Mouse (Mus musculus): Measurements from ENCODE around the gene Coq8a.
A peak's percentile ranks its signal among the peaks of the same experiment; 100 is the strongest.

Gene Coq8a

DNA sequence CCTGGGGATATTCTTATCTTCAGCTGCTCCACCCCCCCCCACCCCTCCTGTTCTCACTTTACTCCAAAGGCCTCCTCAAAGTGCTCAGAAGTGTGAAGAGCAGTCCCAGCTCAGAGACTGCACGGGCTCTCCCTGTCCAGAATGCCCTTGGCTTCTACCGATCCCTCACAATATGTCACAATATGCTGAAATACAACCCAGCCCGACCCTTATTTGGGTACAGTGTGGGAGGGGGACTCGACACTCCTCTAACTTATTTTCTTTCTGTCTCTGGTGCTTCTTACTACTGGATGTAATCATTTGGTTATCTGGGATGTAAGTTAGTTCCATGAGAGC, 281 bp upstream of the Coq8a start:
- no peak for DNase-seq (ENCODE audit: extremely low spot score, low spot score)

DNA sequence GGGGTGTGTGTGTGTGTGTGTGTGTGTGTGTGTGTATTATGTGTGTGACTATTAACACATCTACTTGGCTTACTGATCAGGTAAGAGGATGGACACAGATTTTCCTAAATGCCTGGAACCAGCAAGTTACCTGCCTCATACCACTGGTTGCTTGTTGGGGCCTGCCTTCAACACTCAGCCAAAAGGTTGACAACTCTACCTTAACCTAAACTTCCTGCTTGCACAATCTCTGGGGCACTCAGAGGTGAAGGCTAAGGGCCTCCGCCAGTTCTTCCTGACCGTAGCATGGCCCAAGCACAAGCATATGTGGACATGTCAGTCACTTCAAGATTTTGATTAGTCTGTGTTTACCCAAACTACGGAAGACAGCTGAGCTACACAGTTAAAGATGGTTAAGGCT, 1.4 kb downstream of the Coq8a start:
- no peak for DNase-seq (ENCODE audit: extremely low spot score, low spot score)

DNA sequence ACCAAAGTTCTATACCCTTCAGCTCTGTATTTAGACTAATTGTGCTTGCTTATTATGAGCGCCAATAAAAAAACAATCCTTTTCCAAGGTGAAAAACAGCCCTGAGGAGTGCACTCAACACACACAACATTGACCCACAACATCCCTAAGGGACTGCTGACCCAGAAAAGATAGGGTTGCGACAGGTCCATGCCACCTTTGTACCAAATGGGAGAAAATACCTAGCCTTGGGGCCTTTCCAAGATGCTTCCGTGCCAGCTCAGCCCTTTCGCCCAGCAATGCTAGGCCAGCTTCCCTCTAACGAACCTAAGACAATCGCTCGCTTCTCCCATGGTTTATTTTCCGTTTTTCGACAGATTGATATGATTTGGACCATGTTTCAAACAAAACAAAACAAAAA, 2.9 kb downstream of the Coq8a start:
- DNase-seq (ENCODE audit: extremely low spot score, low spot score): no peak

DNA sequence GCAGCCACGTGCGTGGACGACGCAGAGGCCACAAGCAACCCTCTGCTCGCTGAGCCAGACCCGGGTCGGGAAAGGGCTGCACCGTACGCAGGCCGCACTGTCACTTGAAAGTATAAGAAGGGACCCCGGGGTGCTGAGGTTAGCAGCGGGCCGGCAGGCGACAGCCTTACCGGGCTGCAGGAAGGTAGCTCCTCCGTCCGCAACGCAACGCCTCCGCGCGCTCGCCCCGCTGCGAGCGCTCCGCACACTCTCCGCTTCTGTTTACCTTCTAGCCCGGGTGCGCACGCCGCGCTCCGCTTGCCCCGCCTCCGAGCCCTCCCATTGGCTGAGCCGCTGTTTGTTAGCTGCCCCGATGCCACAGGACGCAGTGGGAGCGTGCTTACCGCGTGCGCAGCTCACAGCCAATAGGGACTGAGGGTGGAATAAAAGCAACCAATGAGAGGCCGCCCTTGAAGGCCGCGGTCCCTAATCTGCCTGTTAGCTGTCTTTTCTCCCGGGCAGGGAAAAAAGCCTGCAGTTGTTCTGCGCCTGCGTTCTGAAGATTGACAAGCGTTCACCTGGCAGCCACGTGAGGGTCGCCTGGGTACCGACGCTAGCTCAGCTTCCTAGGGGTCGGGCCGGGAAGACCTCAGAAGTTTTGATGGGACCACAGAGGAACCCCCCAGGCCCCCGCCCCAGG, 3.6 kb downstream of the Coq8a start:
- DNase-seq (ENCODE audit: extremely low spot score, low spot score): peak; percentile 94

GRCm38 (mm10) chr1:180194781-180195471, 4.5 kb downstream of the Coq8a start:
- DNase-seq (ENCODE audit: extremely low spot score, low spot score): peak; percentile 23

GRCm38 (mm10) chr1:180194048-180194447, 5.4 kb downstream of the Coq8a start:
- no peak for DNase-seq (ENCODE audit: extremely low spot score, low spot score)

- DNase-seq (ENCODE audit: extremely low spot score, low spot score): no peak
Measured at GRCm38 (mm10) chr1:180193391-180193935, 5.9 kb downstream of the Coq8a start.

GRCm38 (mm10) chr1:180192866-180193265, 6.5 kb downstream of the Coq8a start:
- no peak for DNase-seq (ENCODE audit: extremely low spot score, low spot score)

DNA sequence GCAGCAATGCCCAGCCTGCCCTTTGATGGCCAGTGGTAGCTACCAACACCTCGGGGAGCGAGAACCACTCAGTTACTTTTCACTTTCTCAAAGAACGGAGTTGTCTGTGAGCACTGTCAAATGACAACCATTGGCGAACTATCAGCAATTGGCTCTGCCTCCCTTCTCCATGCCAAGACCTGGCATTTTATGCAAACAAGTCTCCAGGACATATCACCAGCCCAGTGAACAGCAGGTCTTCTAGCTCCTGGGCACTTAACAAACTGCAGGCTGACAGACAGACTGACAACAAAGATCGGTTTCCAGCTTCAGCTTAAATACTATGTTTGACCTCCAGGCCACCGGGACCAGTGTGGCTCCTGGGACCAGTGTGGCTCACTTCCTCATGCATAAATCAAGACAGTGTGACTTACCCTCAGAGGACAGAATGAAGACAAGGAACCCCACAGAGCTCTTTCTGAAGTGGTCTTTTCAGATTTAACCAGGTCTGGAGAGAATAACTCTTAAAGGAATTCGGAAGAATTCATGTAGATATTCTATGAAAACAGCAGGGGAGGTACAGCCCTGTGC, 7.7 kb downstream of the Coq8a start:
- no peak for DNase-seq (ENCODE audit: extremely low spot score, low spot score)

DNA sequence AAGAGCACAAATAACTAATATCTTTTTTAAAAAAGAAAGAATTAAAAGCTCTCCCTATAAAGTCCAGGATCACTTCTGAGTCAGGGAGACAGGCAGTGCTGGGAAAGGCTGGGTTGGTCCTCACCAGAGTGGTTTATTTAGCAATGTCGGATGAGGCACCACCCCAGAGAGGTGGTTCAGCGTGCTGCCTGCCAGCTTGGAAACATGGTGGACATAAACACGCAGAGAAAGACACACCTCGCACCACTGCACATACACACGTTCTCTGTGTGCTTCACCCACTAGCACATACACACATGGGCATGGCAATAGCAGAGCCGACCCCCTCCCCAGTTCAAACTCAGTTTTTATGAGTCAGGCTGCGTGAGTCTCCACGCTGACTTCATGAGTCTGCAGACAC, 8.3 kb downstream of the Coq8a start:
- DNase-seq (ENCODE audit: extremely low spot score, low spot score): no peak

DNA sequence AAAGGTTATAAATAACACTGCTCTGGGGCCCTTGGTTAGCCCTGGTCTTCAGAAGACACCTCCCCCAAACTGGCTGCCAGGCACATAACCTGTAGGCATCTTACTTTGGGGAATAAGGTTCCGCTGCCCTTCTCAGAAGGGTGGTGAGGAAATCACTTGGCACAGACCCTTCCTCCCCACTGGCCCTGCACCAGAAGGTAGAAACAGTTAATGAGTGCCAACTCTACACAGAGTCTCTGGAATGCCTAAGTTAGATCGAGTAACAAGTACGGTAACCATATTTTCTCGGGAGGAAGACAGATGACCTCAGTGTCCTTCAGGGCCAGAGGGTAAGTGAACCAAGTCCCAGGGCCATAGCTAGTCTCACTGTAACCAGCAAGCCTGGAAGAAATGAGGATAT, 10.5 kb downstream of the Coq8a start:
- DNase-seq (ENCODE audit: extremely low spot score, low spot score): no peak

DNA sequence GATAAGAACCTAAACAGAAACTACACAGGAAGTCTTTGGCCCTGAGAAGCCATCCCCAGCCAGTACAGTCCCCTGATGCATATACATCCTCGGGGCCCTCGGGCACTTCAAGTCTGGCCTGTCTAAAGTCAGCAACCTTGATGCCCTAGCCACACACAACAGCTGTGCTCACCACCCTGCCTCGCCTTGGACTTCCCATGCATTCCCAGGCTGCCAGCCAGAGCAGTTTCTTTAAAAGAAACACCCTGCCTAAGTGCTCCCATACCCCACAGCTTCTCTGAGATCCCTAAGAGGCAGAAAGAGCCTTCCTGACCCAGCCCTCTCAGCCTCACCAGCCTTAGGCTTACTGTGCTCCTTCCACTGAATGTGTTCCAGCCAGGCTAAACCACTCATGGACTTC, 13.0 kb downstream of the Coq8a start:
- DNase-seq (ENCODE audit: extremely low spot score, low spot score): no peak

DNA sequence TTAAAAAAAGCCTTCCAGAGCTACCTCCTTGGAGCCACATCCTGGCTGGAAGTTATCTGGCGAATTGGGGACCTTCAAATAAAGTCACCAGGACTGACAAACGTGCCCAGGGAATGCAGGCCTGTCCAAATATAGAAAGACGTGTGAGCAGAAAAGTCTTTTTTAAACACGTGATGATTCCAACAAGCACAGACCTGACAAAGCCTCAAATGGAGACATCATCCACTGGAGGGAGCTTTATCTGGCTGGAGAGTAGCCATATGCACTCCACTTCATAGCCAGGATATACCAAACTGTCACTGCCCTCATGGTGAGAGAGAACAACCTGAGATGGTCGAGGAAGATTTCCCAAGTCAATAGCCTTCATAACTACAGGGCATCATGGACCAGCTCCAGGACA, 13.5 kb downstream of the Coq8a start:
- DNase-seq (ENCODE audit: extremely low spot score, low spot score): no peak

- no peak for DNase-seq (ENCODE audit: extremely low spot score, low spot score)
Measured at GRCm38 (mm10) chr1:180184768-180185167, 14.6 kb downstream of the Coq8a start.

DNA sequence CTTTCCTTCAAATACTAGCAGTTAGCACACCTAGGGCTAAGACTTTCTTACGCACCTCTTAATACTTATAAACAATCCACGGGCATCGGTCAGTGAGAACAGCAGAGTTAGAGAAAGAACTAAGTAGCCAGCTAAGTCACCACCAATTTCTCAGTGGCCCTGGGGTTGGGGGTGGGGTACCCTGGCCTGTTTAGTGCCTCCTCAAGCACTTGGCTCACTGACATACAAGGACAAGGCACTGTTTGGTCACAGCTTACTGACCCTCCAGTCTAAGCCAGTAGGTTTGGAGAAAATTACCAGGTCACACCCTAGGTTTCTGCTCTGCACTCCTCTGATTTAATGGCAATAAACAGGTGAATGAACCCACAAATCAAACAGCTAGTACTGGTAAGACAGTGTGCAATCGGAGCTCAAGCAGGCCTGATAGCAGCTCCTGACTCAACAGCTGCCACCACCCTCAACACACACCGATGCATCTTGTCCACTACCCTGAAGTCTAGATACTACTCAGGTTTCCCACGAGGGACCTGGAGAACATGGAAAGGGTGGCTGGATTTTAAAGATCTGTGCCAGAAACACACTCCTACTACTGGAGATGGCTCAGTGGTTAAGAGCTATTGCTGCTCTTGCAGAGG, 15.8 kb downstream of the Coq8a start:
- DNase-seq (ENCODE audit: extremely low spot score, low spot score): no peak

DNA sequence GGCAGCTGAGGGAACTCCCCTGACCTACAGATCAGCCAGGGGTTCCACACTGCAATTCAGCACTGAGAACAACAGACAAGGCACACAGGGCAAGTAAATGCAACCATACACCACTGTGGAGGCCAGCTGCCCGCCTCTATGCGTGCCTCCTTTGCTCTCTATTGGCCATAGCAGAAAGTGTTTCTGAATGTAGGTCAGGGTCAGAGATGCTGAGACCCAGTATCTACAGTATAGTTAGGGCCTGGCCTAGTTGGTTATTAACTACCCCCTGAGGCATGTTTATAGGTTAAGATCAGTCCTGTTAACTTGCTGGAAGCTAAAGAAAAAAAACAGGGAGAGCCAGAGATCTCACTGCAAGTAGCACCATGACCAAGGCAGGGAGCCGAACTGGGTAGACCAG, 16.7 kb downstream of the Coq8a start:
- DNase-seq (ENCODE audit: extremely low spot score, low spot score): no peak

DNA sequence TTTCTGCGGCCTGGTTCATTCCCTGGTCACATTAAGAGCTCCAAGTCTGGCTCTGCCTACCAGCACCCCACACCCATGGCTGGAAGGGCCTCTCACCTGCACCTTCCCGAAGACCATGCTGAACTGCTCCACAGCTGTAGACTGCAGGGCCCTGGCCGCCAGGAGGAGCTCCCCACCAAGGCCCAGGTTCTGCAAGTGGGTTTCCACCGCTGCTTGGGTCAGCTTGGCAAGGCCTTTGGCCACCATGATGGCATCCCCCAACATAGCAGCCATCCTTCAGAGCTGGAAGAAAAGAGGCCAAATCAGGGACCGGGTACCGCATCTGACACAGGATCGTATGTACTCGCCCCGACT, 17.5 kb downstream of the Coq8a start:
- no peak for DNase-seq (ENCODE audit: extremely low spot score, low spot score)

- no peak for DNase-seq (ENCODE audit: extremely low spot score, low spot score)
Measured at GRCm38 (mm10) chr1:180181304-180181965, 18.0 kb downstream of the Coq8a start.

DNA sequence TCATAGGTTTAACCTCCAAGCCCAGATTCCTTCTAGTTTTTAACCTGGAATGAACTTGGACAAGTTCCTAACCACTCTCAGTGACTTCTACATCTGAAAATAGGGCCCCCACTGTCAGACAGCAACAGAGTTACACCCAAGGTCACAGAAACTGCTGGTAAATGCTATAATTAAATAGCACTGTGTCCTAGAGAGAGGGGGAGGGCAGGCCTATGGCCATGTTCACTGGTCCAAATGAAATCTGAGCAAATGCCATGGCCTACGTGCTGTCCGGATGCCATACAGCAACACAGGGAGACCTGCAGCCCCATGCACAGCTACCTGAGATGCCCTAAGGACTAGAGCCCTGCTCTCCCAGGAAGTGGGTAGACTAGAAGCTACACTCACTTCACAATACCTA, 19.6 kb downstream of the Coq8a start:
- no peak for DNase-seq (ENCODE audit: extremely low spot score, low spot score)

- no peak for DNase-seq (ENCODE audit: extremely low spot score, low spot score)
Measured at GRCm38 (mm10) chr1:180179100-180179499, 20.3 kb downstream of the Coq8a start.

- no peak for DNase-seq (ENCODE audit: extremely low spot score, low spot score)
Measured at GRCm38 (mm10) chr1:180178340-180178739, 21.1 kb downstream of the Coq8a start.

- DNase-seq (ENCODE audit: extremely low spot score, low spot score): no peak
Measured at GRCm38 (mm10) chr1:180176784-180177183, 22.6 kb downstream of the Coq8a start.

Measured in neural tube, embryonic 10.5 days (tissue).